Mouse (Mus musculus): ENCODE measurements around the gene Cenpn. TPM values are rescaled to one million over a fixed set of nuclear protein-coding genes. Genes with fewer than 3 reads are reported as not detected.

Cenpn gene
- 2.5 TPM in 2 replicates for polyA plus RNA-seq (2012; rRNA removed)

- DNase-seq = peak; percentile 92 to 97
- WGBS = under 1% methylated on average over 57 of the region's 57 CpGs
- no peaks in the 10 kb centered on the region for H3K27me3 ChIP-seq (ENCODE audit: control insufficient read depth, insufficient read depth, low read length)
- H3K27ac ChIP-seq (ENCODE audit: insufficient read depth, low read length) = peak within 1 kb of the TSS; percentile 87
- TF ChIP-seq CTCF (IDR thresholded peaks at IDR 0.05; ENCODE audit: borderline replicate concordance, insufficient read depth, low read depth, low read length) (no peak), POLR2A (IDR thresholded peaks at IDR 0.05; ENCODE audit: borderline replicate concordance, insufficient read depth, low read length) (peak; percentile 99)
- H3K4me1 ChIP-seq (ENCODE audit: control insufficient read depth, insufficient read depth, low read length) = peaks cover 2% of the 10 kb centered on the region; the same call in 1 of the 2 replicates
- peak within 1 kb of the TSS; percentile 89 for H3K4me3 ChIP-seq (replicated peaks; ENCODE audit: insufficient read depth, low read depth, low read length)
Observed at GRCm38 (mm10) chr8:116921337-116922059, at the start of gene Cenpn, which contains the start of gene Cmc2. Cenpn (plus strand) TSS chr8:116921730. Cmc2 (minus strand) TSS chr8:116921455.

GRCm38 (mm10) chr8:116872761-116873342 is 48.7 kb upstream of the Cenpn start:
- TF ChIP-seq CTCF (IDR thresholded peaks at IDR 0.05; ENCODE audit: borderline replicate concordance, insufficient read depth, low read depth, low read length) (peak; percentile 38; the same call in 1 of the 2 replicates), POLR2A (IDR thresholded peaks at IDR 0.05; ENCODE audit: borderline replicate concordance, insufficient read depth, low read length) (no peak)
- DNase-seq = peak in 1 of 2 experiments; percentile 34
- Histone ChIP-seq H3K4me3 (replicated peaks; ENCODE audit: insufficient read depth, low read depth, low read length) (no peak overlapping the region), H3K4me1 (ENCODE audit: control insufficient read depth, insufficient read depth, low read length) (no peaks in the 10 kb centered on the region), H3K27ac (ENCODE audit: insufficient read depth, low read length) (no peak overlapping the region), H3K27me3 (ENCODE audit: control insufficient read depth, insufficient read depth, low read length) (no peaks in the 10 kb centered on the region)
- 60% methylated on average over 2 of the region's 2 CpGs for WGBS

DNA sequence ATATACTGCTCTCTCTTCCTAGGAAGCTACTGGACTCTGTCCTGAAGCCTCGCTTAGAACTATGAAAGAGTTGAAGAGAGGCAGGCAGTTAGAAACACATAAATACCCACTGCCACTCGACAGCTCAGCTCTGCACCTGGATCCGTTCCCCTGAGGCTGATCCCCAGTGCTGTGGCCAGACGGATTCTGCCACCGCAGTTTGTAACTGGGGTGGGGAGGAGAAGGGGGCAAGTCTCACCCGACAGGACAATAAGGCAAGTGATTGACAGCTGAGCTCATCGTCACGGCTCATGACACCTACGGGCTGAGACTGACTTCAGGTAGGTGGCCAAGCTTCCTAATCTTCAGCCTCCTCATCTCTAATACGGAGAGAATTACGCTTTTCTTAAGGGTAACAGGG is 47.9 kb upstream of the Cenpn start:
- Histone ChIP-seq H3K27ac (ENCODE audit: insufficient read depth, low read length) (no peak overlapping the region), H3K27me3 (ENCODE audit: control insufficient read depth, insufficient read depth, low read length) (no peaks in the 10 kb centered on the region), H3K4me1 (ENCODE audit: control insufficient read depth, insufficient read depth, low read length) (no peaks in the 10 kb centered on the region), H3K4me3 (replicated peaks; ENCODE audit: insufficient read depth, low read depth, low read length) (no peak overlapping the region)
- TF ChIP-seq CTCF (IDR thresholded peaks at IDR 0.05; ENCODE audit: borderline replicate concordance, insufficient read depth, low read depth, low read length) (no peak), POLR2A (IDR thresholded peaks at IDR 0.05; ENCODE audit: borderline replicate concordance, insufficient read depth, low read length) (no peak)
- no peak for DNase-seq
- 79% methylated on average over 11 of the region's 11 CpGs for WGBS

GRCm38 (mm10) chr8:116873986-116874385 is 47.5 kb upstream of the Cenpn start:
- DNase-seq = no peak
- H3K27ac ChIP-seq (ENCODE audit: insufficient read depth, low read length) = no peak overlapping the region
- H3K4me3 ChIP-seq (replicated peaks; ENCODE audit: insufficient read depth, low read depth, low read length) = no peak overlapping the region
- H3K4me1 ChIP-seq (ENCODE audit: control insufficient read depth, insufficient read depth, low read length) = no peaks in the 10 kb centered on the region
- TF ChIP-seq CTCF (IDR thresholded peaks at IDR 0.05; ENCODE audit: borderline replicate concordance, insufficient read depth, low read depth, low read length) (no peak), POLR2A (IDR thresholded peaks at IDR 0.05; ENCODE audit: borderline replicate concordance, insufficient read depth, low read length) (no peak)
- no peaks in the 10 kb centered on the region for H3K27me3 ChIP-seq (ENCODE audit: control insufficient read depth, insufficient read depth, low read length)
- WGBS = 87% methylated on average over 8 of the region's 8 CpGs

GRCm38 (mm10) chr8:116875798-116876450 is 45.6 kb upstream of the Cenpn start:
- Histone ChIP-seq H3K4me1 (ENCODE audit: control insufficient read depth, insufficient read depth, low read length) (no peaks in the 10 kb centered on the region), H3K27ac (ENCODE audit: insufficient read depth, low read length) (no peak overlapping the region), H3K27me3 (ENCODE audit: control insufficient read depth, insufficient read depth, low read length) (no peaks in the 10 kb centered on the region), H3K4me3 (replicated peaks; ENCODE audit: insufficient read depth, low read depth, low read length) (no peak overlapping the region)
- DNase-seq = no peak
- no peak for TF ChIP-seq CTCF (IDR thresholded peaks at IDR 0.05; ENCODE audit: borderline replicate concordance, insufficient read depth, low read depth, low read length)
- TF ChIP-seq POLR2A (IDR thresholded peaks at IDR 0.05; ENCODE audit: borderline replicate concordance, insufficient read depth, low read length) = no peak
- WGBS = 72% methylated on average over 17 of the region's 17 CpGs

DNA sequence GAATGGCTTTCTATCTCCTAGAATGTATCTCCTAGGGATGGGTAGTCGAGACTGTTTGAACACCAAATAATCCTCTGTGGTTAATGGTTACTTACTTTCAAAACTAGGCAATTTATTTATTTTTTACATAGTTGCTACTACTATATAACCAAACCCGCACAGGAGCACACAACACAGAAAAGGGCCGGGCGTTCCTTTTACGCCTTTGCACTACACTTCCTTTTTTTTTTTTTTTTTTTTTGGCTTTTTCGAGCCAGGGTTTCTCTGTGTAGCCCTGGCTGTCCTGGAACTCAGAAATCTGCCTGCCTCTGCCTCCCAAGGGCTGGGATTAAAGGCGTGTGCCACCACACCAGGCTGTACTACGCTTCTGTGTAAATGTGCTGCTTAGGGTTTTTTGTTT is 40.1 kb upstream of the Cenpn start:
- WGBS = 88% methylated on average over 8 of the region's 8 CpGs
- H3K27ac ChIP-seq (ENCODE audit: insufficient read depth, low read length) = no peak overlapping the region
- TF ChIP-seq CTCF (IDR thresholded peaks at IDR 0.05; ENCODE audit: borderline replicate concordance, insufficient read depth, low read depth, low read length) (no peak), POLR2A (IDR thresholded peaks at IDR 0.05; ENCODE audit: borderline replicate concordance, insufficient read depth, low read length) (no peak)
- H3K27me3 ChIP-seq (ENCODE audit: control insufficient read depth, insufficient read depth, low read length) = no peaks in the 10 kb centered on the region
- DNase-seq = no peak
- H3K4me3 ChIP-seq (replicated peaks; ENCODE audit: insufficient read depth, low read depth, low read length) = no peak overlapping the region
- no peaks in the 10 kb centered on the region for H3K4me1 ChIP-seq (ENCODE audit: control insufficient read depth, insufficient read depth, low read length)

DNA sequence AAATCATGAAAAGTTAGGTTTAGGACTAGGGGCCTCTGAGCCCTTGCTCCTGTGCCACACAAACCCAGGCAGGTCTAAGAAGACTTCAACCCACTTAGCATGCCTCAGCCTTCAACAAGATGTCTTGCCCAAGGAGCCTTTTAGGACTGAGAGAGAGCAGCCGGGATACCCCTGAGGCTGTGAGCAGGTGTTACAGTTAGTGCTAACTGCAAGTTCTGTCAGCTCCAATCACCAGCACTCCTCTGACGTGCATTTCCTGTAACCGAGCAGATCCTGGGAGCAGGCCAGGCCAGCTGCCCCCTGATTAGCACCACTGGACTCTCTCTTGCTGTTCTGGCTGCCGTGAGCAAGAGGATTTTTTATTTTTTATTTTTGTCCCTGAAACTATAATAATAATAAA is 33.7 kb upstream of the Cenpn start:
- H3K27ac ChIP-seq (ENCODE audit: insufficient read depth, low read length) = no peak overlapping the region
- no peak for TF ChIP-seq CTCF (IDR thresholded peaks at IDR 0.05; ENCODE audit: borderline replicate concordance, insufficient read depth, low read depth, low read length)
- no peak for TF ChIP-seq POLR2A (IDR thresholded peaks at IDR 0.05; ENCODE audit: borderline replicate concordance, insufficient read depth, low read length)
- 27% methylated on average over 4 of the region's 4 CpGs for WGBS
- no peaks in the 10 kb centered on the region for H3K4me1 ChIP-seq (ENCODE audit: control insufficient read depth, insufficient read depth, low read length)
- no peaks in the 10 kb centered on the region for H3K27me3 ChIP-seq (ENCODE audit: control insufficient read depth, insufficient read depth, low read length)
- H3K4me3 ChIP-seq (replicated peaks; ENCODE audit: insufficient read depth, low read depth, low read length) = no peak overlapping the region
- no peak for DNase-seq

Measured in cerebellum, adult 2 months (tissue).